Mouse (Mus musculus): ENCODE data around the gene Ppm1n. TPM values are rescaled to one million over a fixed set of nuclear protein-coding genes. Genes with fewer than 3 reads are reported as not detected.

The Ppm1n gene
- total RNA-seq, 2 experiments from 2014 or later: not detected

- no peak; the same call in 1 of the 2 replicates for ATAC-seq (replicated peaks; ENCODE audit: low FRiP score, low TSS enrichment, poor library complexity, severe bottlenecking)
Observed at GRCm38 (mm10) chr7:19228793-19229148, 51.1 kb downstream of the Ppm1n start.

GRCm38 (mm10) chr7:19227883-19228792, 51.7 kb downstream of the Ppm1n start, which contains the start of gene Opa3:
TSS of gene Opa3 (plus strand) at chr7:19228334.
- ATAC-seq (replicated peaks; ENCODE audit: low FRiP score, low TSS enrichment, poor library complexity, severe bottlenecking): peak; percentile 85

- ATAC-seq (replicated peaks; ENCODE audit: low FRiP score, low TSS enrichment, poor library complexity, severe bottlenecking): peak; percentile 8
Observed at GRCm38 (mm10) chr7:19226817-19227797, 52.8 kb downstream of the Ppm1n start.

Other genes starting within 250 kb of the Ppm1n start
- not detected in 2 replicates for gene Rsph6a, start 225.4 kb downstream of the Ppm1n start, total RNA-seq (2014; fragmentation: Nextera tagmentation)
- not detected in 2 replicates for gene Rsph6a, start 225.4 kb downstream of the Ppm1n start, total RNA-seq (2017)
- 28.5 and 29.2 TPM in 2 replicates for gene Dmwd, start 203.8 kb downstream of the Ppm1n start, total RNA-seq (2014; fragmentation: Nextera tagmentation)
- gene Dmwd, start 203.8 kb downstream of the Ppm1n start, total RNA-seq (2017): 7.7 and 10.6 TPM in 2 replicates
- 15.1 and 19.8 TPM in 2 replicates for gene Dmpk, start 196.2 kb downstream of the Ppm1n start, total RNA-seq (2014; fragmentation: Nextera tagmentation)
- 3.9 and 7.5 TPM in 2 replicates for gene Dmpk, start 196.2 kb downstream of the Ppm1n start, total RNA-seq (2017)
- 8.9 and 10.1 TPM in 2 replicates for gene Six5, start 185.5 kb downstream of the Ppm1n start, total RNA-seq (2014; fragmentation: Nextera tagmentation)
- 2.1 and 2.2 TPM in 2 replicates for gene Six5, start 185.5 kb downstream of the Ppm1n start, total RNA-seq (2017)
- 0.22 and 0.35 TPM in 2 replicates for gene Gm4969, start 161.7 kb downstream of the Ppm1n start, total RNA-seq (2014; fragmentation: Nextera tagmentation)
- 0.65 TPM in 1 of 2 replicates, not detected in the other for gene Gm4969, start 161.7 kb downstream of the Ppm1n start, total RNA-seq (2017)
- 6.3 and 8.6 TPM in 2 replicates for gene Fbxo46, start 160.2 kb downstream of the Ppm1n start, total RNA-seq (2014; fragmentation: Nextera tagmentation)
- gene Fbxo46, start 160.2 kb downstream of the Ppm1n start, total RNA-seq (2017): 6.1 and 7.8 TPM in 2 replicates
- 2.4 and 5.1 TPM in 2 replicates for gene Qpctl, start 130.8 kb downstream of the Ppm1n start, total RNA-seq (2014; fragmentation: Nextera tagmentation)
- 1.1 and 5.5 TPM in 2 replicates for gene Qpctl, start 130.8 kb downstream of the Ppm1n start, total RNA-seq (2017)
- gene Snrpd2, start 130.3 kb downstream of the Ppm1n start, total RNA-seq (2014; fragmentation: Nextera tagmentation): 146 and 165 TPM in 2 replicates
- 80.7 and 93.4 TPM in 2 replicates for gene Snrpd2, start 130.3 kb downstream of the Ppm1n start, total RNA-seq (2017)
- gene Gipr, start 113.9 kb downstream of the Ppm1n start, total RNA-seq (2014; fragmentation: Nextera tagmentation): not detected in 2 replicates
- 0.95 TPM in 1 of 2 replicates, not detected in the other for gene Gipr, start 113.9 kb downstream of the Ppm1n start, total RNA-seq (2017)
- 4.8 and 11.4 TPM in 2 replicates for gene Eml2, start 103.6 kb downstream of the Ppm1n start, total RNA-seq (2014; fragmentation: Nextera tagmentation)
- 4.8 and 6.6 TPM in 2 replicates for gene Eml2, start 103.6 kb downstream of the Ppm1n start, total RNA-seq (2017)
- 0.64 TPM in 1 of 2 replicates, not detected in the other for gene Gpr4, start 67.5 kb downstream of the Ppm1n start, total RNA-seq (2014; fragmentation: Nextera tagmentation)
- gene Gpr4, start 67.5 kb downstream of the Ppm1n start, total RNA-seq (2017): not detected in 2 replicates
- 22.3 and 22.6 TPM in 2 replicates for gene Opa3, start 51.7 kb downstream of the Ppm1n start, total RNA-seq (2014; fragmentation: Nextera tagmentation)
- 17.1 and 21.2 TPM in 2 replicates for gene Opa3, start 51.7 kb downstream of the Ppm1n start, total RNA-seq (2017)
- gene Vasp, start 8.2 kb downstream of the Ppm1n start, total RNA-seq (2014; fragmentation: Nextera tagmentation): 19.3 and 34.8 TPM in 2 replicates
- 27.9 and 53.7 TPM in 2 replicates for gene Vasp, start 8.2 kb downstream of the Ppm1n start, total RNA-seq (2017)
- not detected in 2 replicates for gene Rtn2, start 2.6 kb upstream of the Ppm1n start, total RNA-seq (2014; fragmentation: Nextera tagmentation)
- not detected in 2 replicates for gene Rtn2, start 2.6 kb upstream of the Ppm1n start, total RNA-seq (2017)
- 4.2 and 4.8 TPM in 2 replicates for gene Fosb, start 30.0 kb upstream of the Ppm1n start, total RNA-seq (2014; fragmentation: Nextera tagmentation)
- 52.4 and 77.0 TPM in 2 replicates for gene Fosb, start 30.0 kb upstream of the Ppm1n start, total RNA-seq (2017)
- 31.3 and 51.5 TPM in 2 replicates for gene Ercc1, start 64.7 kb upstream of the Ppm1n start, total RNA-seq (2014; fragmentation: Nextera tagmentation)
- gene Ercc1, start 64.7 kb upstream of the Ppm1n start, total RNA-seq (2017): 19.8 and 23.8 TPM in 2 replicates
- 17.2 and 36.6 TPM in 2 replicates for gene Cd3eap, start 79.4 kb upstream of the Ppm1n start, total RNA-seq (2014; fragmentation: Nextera tagmentation)
- 34.9 and 47.7 TPM in 2 replicates for gene Cd3eap, start 79.4 kb upstream of the Ppm1n start, total RNA-seq (2017)
- gene Ppp1r13l, start 79.7 kb upstream of the Ppm1n start, total RNA-seq (2014; fragmentation: Nextera tagmentation): 4.3 and 6.5 TPM in 2 replicates
- 0.30 TPM in 1 of 2 replicates, not detected in the other for gene Ppp1r13l, start 79.7 kb upstream of the Ppm1n start, total RNA-seq (2017)
- gene Ercc2, start 101.9 kb upstream of the Ppm1n start, total RNA-seq (2014; fragmentation: Nextera tagmentation): 27.7 and 39.0 TPM in 2 replicates
- 18.7 and 21.2 TPM in 2 replicates for gene Ercc2, start 101.9 kb upstream of the Ppm1n start, total RNA-seq (2017)
- gene Klc3, start 124.0 kb upstream of the Ppm1n start, total RNA-seq (2014; fragmentation: Nextera tagmentation): not detected in 2 replicates
- 0.61 TPM in 1 of 2 replicates, not detected in the other for gene Klc3, start 124.0 kb upstream of the Ppm1n start, total RNA-seq (2017)
- gene Ckm, start 124.7 kb upstream of the Ppm1n start, total RNA-seq (2014; fragmentation: Nextera tagmentation): not detected in 2 replicates
- gene Ckm, start 124.7 kb upstream of the Ppm1n start, total RNA-seq (2017): 0.80 TPM in 1 of 2 replicates, not detected in the other
- 7.8 and 11.3 TPM in 2 replicates for gene Mark4, start 178.8 kb upstream of the Ppm1n start, total RNA-seq (2014; fragmentation: Nextera tagmentation)
- gene Mark4, start 178.8 kb upstream of the Ppm1n start, total RNA-seq (2017): 3.0 and 3.1 TPM in 2 replicates
- gene Exoc3l2, start 183.3 kb upstream of the Ppm1n start, total RNA-seq (2014; fragmentation: Nextera tagmentation): 1.7 and 2.3 TPM in 2 replicates
- gene Exoc3l2, start 183.3 kb upstream of the Ppm1n start, total RNA-seq (2017): 1.0 and 1.5 TPM in 2 replicates
- gene Bloc1s3, start 228.3 kb upstream of the Ppm1n start, total RNA-seq (2014; fragmentation: Nextera tagmentation): 3.4 and 3.6 TPM in 2 replicates
- 3.6 and 4.7 TPM in 2 replicates for gene Bloc1s3, start 228.3 kb upstream of the Ppm1n start, total RNA-seq (2017)
- gene Trappc6a, start 228.3 kb upstream of the Ppm1n start, total RNA-seq (2014; fragmentation: Nextera tagmentation): 89.3 and 96.3 TPM in 2 replicates
- 22.6 and 23.6 TPM in 2 replicates for gene Trappc6a, start 228.3 kb upstream of the Ppm1n start, total RNA-seq (2017)
- 0.20 TPM in 1 of 2 replicates, not detected in the other for gene Nkpd1, start 237.8 kb upstream of the Ppm1n start, total RNA-seq (2014; fragmentation: Nextera tagmentation)
- gene Nkpd1, start 237.8 kb upstream of the Ppm1n start, total RNA-seq (2017): not detected in 2 replicates

Measured in megakaryocyte-erythroid progenitor cell, adult 5-6 weeks (primary cell).